Mouse (Mus musculus) stomach, embryonic 15.5 days (tissue): ENCODE results near the gene Zic1. TPM values are rescaled to one million over a fixed set of nuclear protein-coding genes. Genes with fewer than 3 reads are reported as not detected.

Experiments
- ATAC-seq: fragments of 200-750 bp; cut with Nextera tagmentation; 2 replicates; pipeline ENCODE4 v1.8.0; 2017; ENCODE audit warnings: low read depth, moderate number of reproducible peaks, moderate TSS enrichment; ENCODE audit not compliant: insufficient read depth, low FRiP score
- H3K27ac ChIP-seq: fragments of 300-500 bp; sonication (generic); 2 replicates; pipeline ENCODE4 v1.5.1; 2015; ENCODE audit warnings: mild to moderate bottlenecking, inconsistent platforms
- H3K27me3 ChIP-seq: fragments of 300-500 bp; sonication (generic); replicated peaks from 2 replicates; pipeline ENCODE4 v1.6.1; 2015; ENCODE audit warnings: inconsistent platforms
- H3K36me3 ChIP-seq: fragments of 300-500 bp; sonication (generic); 2 replicates; pipeline ENCODE4 v1.6.1; 2015; ENCODE audit warnings: inconsistent platforms
- H3K4me1 ChIP-seq: fragments of 300-500 bp; sonication (generic); 2 replicates; pipeline ENCODE4 v1.6.1; 2015; ENCODE audit warnings: inconsistent platforms
- H3K4me2 ChIP-seq: fragments of 300-500 bp; sonication (generic); 2 replicates; pipeline ENCODE4 v1.6.1; 2015; ENCODE audit warnings: mild to moderate bottlenecking, inconsistent platforms
- H3K4me3 ChIP-seq: fragments of 300-500 bp; sonication (generic); replicated peaks from 2 replicates; pipeline ENCODE4 v1.5.1; 2015; ENCODE audit warnings: inconsistent platforms
- H3K9ac ChIP-seq: fragments of 300-500 bp; sonication (generic); 2 replicates; pipeline ENCODE4 v1.6.1; 2015; ENCODE audit warnings: inconsistent platforms
- H3K9me3 ChIP-seq: fragments of 300-500 bp; sonication (generic); 2 replicates; pipeline ENCODE4 v1.6.1; 2016; ENCODE audit warnings: inconsistent platforms
- WGBS: fragments of 180-500 bp; shearing (Covaris S2); methylation state at CpG from one replicate; pipeline ENCODE4 v1.1.7; 2015; 5-methylcytosine and 5-hydroxymethylcytosine counted together
- polyA plus RNA-seq: library from polyadenylated mRNA; unstranded; fragments of >200 nt; fragmentation: Nextera tagmentation; extraction: Ambion mirVana; gene quantifications from 2 replicates; pipeline ENCODE4 v1.2.1, GENCODE M21; 2015

Gene Zic1
- polyA plus RNA-seq, 1 experiment from 2014 or later = 0.04 TPM

DNA sequence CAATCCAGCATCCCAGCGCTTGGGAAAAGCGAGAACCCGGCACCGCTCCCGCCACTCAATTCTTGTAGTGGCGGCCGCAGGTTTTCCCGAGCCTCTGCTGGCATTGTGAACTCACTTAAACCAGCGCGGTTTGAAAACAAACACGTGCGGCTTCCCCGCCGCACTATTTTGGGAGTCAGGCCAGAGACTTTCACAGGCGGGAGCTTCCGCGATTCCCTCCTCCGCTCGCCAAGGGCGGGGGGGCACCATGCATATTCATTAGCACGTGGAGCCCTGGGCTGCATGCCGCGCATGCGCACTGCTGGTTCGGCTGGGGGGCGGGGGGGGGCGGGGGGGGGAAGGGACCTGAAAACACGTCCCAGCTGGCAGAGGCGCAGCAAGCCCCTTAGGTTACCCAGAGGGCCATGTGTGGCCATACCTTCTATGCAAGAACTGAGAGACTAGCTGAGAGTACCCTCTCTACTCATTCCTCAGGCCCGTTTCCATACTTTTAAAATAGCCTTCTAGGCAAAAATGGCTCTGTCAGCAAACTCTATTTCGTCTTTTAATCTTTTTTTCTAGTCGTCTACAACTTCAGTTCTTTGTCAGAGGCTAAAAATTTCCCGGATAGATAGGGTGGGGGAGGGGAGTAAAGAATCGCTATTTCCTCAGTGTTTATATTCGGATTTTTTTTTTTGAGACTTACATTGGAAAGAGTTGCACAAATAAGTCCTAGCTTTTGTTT, 9.8 kb downstream of the Zic1 start:
- WGBS = under 1% methylated on average over 34 of the region's 35 CpGs
- ATAC-seq = no peak
- no peak overlapping the region for H3K27ac ChIP-seq
- H3K9me3 ChIP-seq = no peaks in the 10 kb centered on the region
- H3K36me3 ChIP-seq = no peaks in the 10 kb centered on the region
- peak overlapping the region; percentile 18; the same call in 1 of the 2 replicates for H3K4me3 ChIP-seq
- H3K9ac ChIP-seq = no peak overlapping the region
- H3K4me1 ChIP-seq = no peaks in the 10 kb centered on the region
- H3K27me3 ChIP-seq = peaks cover 78% of the 10 kb centered on the region
- peak overlapping the region; percentile 35 for H3K4me2 ChIP-seq

- 0% methylated on average over 7 of the region's 7 CpGs for WGBS
- Histone ChIP-seq H3K36me3 (no peaks in the 10 kb centered on the region), H3K4me3 (peak overlapping the region; percentile 18; the same call in 1 of the 2 replicates), H3K9me3 (no peaks in the 10 kb centered on the region), H3K4me1 (no peaks in the 10 kb centered on the region), H3K27me3 (peaks cover 80% of the 10 kb centered on the region), H3K9ac (no peak overlapping the region), H3K4me2 (peak overlapping the region; percentile 35), H3K27ac (no peak overlapping the region)
- no peak for ATAC-seq
Measured at GRCm38 (mm10) chr9:91355270-91355589, 10.4 kb downstream of the Zic1 start.

GRCm38 (mm10) chr9:91354434-91355269, 11.0 kb downstream of the Zic1 start:
- H3K4me2 ChIP-seq = no peak overlapping the region
- WGBS = 6% methylated on average over 22 of the region's 22 CpGs
- ATAC-seq = no peak
- no peak overlapping the region for H3K9ac ChIP-seq
- no peak overlapping the region for H3K27ac ChIP-seq
- peaks cover 81% of the 10 kb centered on the region for H3K27me3 ChIP-seq
- no peaks in the 10 kb centered on the region for H3K36me3 ChIP-seq
- no peaks in the 10 kb centered on the region for H3K9me3 ChIP-seq
- no peaks in the 10 kb centered on the region for H3K4me1 ChIP-seq
- H3K4me3 ChIP-seq = no peak overlapping the region

- no peak for ATAC-seq
- H3K9ac ChIP-seq = no peak overlapping the region
- no peaks in the 10 kb centered on the region for H3K36me3 ChIP-seq
- no peak overlapping the region for H3K4me3 ChIP-seq
- 4% methylated on average over 37 of the region's 37 CpGs for WGBS
- H3K27ac ChIP-seq = no peak overlapping the region
- H3K4me2 ChIP-seq = no peak overlapping the region
- peaks cover 77% of the 10 kb centered on the region for H3K27me3 ChIP-seq
- H3K9me3 ChIP-seq = no peaks in the 10 kb centered on the region
- H3K4me1 ChIP-seq = no peaks in the 10 kb centered on the region
Measured at GRCm38 (mm10) chr9:91353551-91354433, 11.8 kb downstream of the Zic1 start.

- Histone ChIP-seq H3K9ac (no peak overlapping the region), H3K27me3 (peaks cover 73% of the 10 kb centered on the region), H3K9me3 (no peaks in the 10 kb centered on the region), H3K36me3 (no peaks in the 10 kb centered on the region), H3K27ac (no peak overlapping the region), H3K4me2 (no peak overlapping the region), H3K4me3 (no peak overlapping the region), H3K4me1 (no peaks in the 10 kb centered on the region)
- no peak for ATAC-seq
- WGBS = under 1% methylated on average over 15 of the region's 15 CpGs
Measured at GRCm38 (mm10) chr9:91352786-91353185, 12.8 kb downstream of the Zic1 start.

DNA sequence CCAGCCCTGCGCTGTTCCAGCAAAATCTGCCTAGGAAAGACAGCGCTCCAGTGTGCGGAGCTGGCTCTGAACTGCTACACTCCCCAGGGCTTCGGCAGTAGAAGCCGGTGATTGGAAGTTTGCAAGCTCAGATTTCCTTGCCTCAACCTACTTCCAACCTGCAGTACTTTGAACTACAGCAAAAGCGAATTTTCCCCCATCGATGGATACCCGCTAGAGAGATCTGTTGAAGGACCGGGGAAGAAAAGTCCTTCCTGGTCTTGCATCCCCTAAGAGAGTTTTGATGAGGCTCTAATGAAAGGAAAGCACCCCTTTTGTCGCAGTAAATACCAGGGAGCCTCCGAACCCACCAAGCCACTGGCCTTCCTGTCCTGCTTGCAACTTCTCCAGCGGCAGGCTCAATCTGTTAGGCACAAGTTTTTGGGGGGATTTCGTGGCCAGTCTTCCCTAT, 13.6 kb downstream of the Zic1 start:
- WGBS = 2% methylated on average over 13 of the region's 13 CpGs
- Histone ChIP-seq H3K4me2 (no peak overlapping the region), H3K27ac (no peak overlapping the region), H3K9me3 (no peaks in the 10 kb centered on the region), H3K27me3 (peaks cover 70% of the 10 kb centered on the region), H3K9ac (no peak overlapping the region), H3K36me3 (no peaks in the 10 kb centered on the region), H3K4me3 (no peak overlapping the region), H3K4me1 (no peaks in the 10 kb centered on the region)
- ATAC-seq = no peak

GRCm38 (mm10) chr9:91351361-91351760, 14.2 kb downstream of the Zic1 start:
- Histone ChIP-seq H3K36me3 (no peaks in the 10 kb centered on the region), H3K4me1 (no peaks in the 10 kb centered on the region), H3K27ac (no peak overlapping the region), H3K9me3 (no peaks in the 10 kb centered on the region), H3K9ac (no peak overlapping the region), H3K4me3 (no peak overlapping the region), H3K4me2 (no peak overlapping the region), H3K27me3 (peaks cover 64% of the 10 kb centered on the region)
- no peak for ATAC-seq
- WGBS = 3% methylated on average over 5 of the region's 5 CpGs

DNA sequence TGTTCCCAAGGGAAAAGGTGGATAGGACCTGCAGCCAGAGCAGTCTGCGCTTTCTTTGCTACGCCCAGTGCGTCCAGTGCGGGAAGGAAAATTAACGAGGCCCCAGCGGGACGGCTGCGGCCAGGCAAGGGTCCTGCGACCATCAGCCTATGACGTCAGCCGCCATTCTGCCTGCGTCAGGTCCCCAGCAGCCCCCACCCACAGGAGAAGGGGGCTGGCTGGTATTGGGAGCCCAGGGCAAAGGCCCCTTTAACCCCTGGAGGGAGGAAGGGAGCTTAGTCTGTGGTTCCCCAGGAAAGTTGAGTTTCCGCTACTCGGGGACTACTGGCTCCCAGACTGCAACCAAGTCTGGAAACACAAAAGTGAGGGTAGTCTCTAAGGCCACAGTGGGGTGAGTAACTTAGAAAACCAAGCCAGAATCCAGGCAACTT, 14.7 kb downstream of the Zic1 start:
- ATAC-seq = no peak
- no peak overlapping the region for H3K9ac ChIP-seq
- H3K4me1 ChIP-seq = no peaks in the 10 kb centered on the region
- no peaks in the 10 kb centered on the region for H3K36me3 ChIP-seq
- H3K9me3 ChIP-seq = no peaks in the 10 kb centered on the region
- H3K27ac ChIP-seq = no peak overlapping the region
- H3K27me3 ChIP-seq = peaks cover 59% of the 10 kb centered on the region
- no peak overlapping the region for H3K4me2 ChIP-seq
- under 1% methylated on average over 14 of the region's 14 CpGs for WGBS
- H3K4me3 ChIP-seq = no peak overlapping the region

GRCm38 (mm10) chr9:91350211-91350791, 15.3 kb downstream of the Zic1 start:
- H3K9me3 ChIP-seq = no peaks in the 10 kb centered on the region
- ATAC-seq = no peak
- peaks cover 53% of the 10 kb centered on the region for H3K27me3 ChIP-seq
- no peak overlapping the region for H3K27ac ChIP-seq
- no peak overlapping the region for H3K9ac ChIP-seq
- no peak overlapping the region for H3K4me3 ChIP-seq
- H3K4me2 ChIP-seq = no peak overlapping the region
- H3K4me1 ChIP-seq = no peaks in the 10 kb centered on the region
- no peaks in the 10 kb centered on the region for H3K36me3 ChIP-seq
- WGBS = 2% methylated on average over 16 of the region's 16 CpGs

DNA sequence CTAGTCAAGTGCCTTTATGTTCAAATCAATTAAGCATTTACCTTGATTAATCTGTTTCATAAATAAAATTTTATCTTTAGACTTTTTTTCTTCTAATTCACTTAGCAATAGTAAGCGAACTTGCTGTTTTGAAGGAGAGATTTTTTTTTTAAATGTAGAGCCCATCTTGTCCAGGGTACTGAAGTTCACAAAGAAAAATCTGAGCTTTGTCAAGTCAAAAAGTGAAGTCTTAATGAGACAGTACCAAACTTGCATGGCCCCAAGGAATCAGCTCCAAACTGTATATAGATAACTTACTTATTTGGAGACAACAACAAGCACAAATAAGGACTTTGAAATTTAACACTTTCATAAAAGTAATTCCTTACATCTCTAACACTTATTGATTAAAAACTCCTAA, 16.9 kb downstream of the Zic1 start:
- Histone ChIP-seq H3K27ac (no peak overlapping the region), H3K27me3 (peaks cover 38% of the 10 kb centered on the region), H3K9ac (no peak overlapping the region), H3K36me3 (no peaks in the 10 kb centered on the region), H3K9me3 (no peaks in the 10 kb centered on the region), H3K4me2 (no peak overlapping the region), H3K4me1 (no peaks in the 10 kb centered on the region), H3K4me3 (no peak overlapping the region)
- no peak for ATAC-seq
- WGBS = 27% methylated on average over 1 of the region's 1 CpGs

DNA sequence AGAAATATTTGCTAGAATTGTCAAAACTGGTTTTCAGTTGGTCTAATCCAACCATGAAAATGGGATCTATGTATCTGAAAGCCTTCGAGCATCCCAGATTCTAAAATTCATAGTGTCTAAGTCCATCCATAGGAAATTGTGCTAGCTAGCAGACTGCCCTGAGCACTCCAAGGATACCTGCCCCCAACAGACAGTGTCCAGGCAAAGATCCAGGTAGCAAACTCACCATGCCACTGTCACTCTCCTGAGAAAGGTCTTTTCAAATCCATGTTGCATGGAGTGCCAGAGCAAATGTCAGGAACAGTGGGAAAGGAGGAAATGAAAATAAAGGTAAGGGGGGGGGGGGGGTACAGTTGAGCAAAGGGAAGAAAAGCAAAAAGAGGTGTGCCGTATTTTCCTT, 18.0 kb downstream of the Zic1 start:
- 71% methylated on average over 2 of the region's 2 CpGs for WGBS
- no peak for ATAC-seq
- Histone ChIP-seq H3K36me3 (no peaks in the 10 kb centered on the region), H3K4me3 (no peak overlapping the region), H3K4me2 (no peak overlapping the region), H3K4me1 (no peaks in the 10 kb centered on the region), H3K9me3 (no peaks in the 10 kb centered on the region), H3K9ac (no peak overlapping the region), H3K27me3 (peaks cover 28% of the 10 kb centered on the region), H3K27ac (no peak overlapping the region)
